Mouse (Mus musculus) midbrain, embryonic 11.5 days (tissue): Measurements from ENCODE around the gene Pcgf2. TPM values are rescaled to one million over a fixed set of nuclear protein-coding genes. Genes with fewer than 3 reads are reported as not detected.
A peak's percentile ranks its signal among the peaks of the same experiment; 100 is the strongest.
"Not testable (repeated sequence)": the region's sequence is repeated elsewhere in the genome, so short reads cannot be mapped to it uniquely, and the experiment has no call there.

Experiments used
- ATAC-seq: fragments of 200-750 bp; cut with Nextera tagmentation; 2 replicates; pipeline ENCODE4 v1.8.0; 2017; ENCODE audit warnings: moderate TSS enrichment, moderate library complexity; ENCODE audit not compliant: low FRiP score
- DNase-seq: peaks from one replicate; pipeline ENCODE4 v3.0.0; 2015; ENCODE audit warnings: low spot score; ENCODE audit errors: missing footprints
- H3K27ac ChIP-seq: fragments of 300-500 bp; sonication (generic); 2 replicates; pipeline ENCODE4 v1.5.1; 2014; ENCODE audit warnings: low read depth, low read length
- H3K27me3 ChIP-seq: fragments of 300-500 bp; sonication (generic); 2 replicates; pipeline ENCODE4 v1.6.1; 2014; ENCODE audit warnings: mild to moderate bottlenecking, low read length, moderate library complexity, mixed read lengths; ENCODE audit not compliant: control insufficient read depth, insufficient read depth
- H3K36me3 ChIP-seq: fragments of 300-500 bp; sonication (generic); 2 replicates; pipeline ENCODE4 v1.6.1; 2014; ENCODE audit warnings: mild to moderate bottlenecking, low read length, moderate library complexity, mixed read lengths; ENCODE audit not compliant: control insufficient read depth, insufficient read depth
- H3K4me1 ChIP-seq: fragments of 300-500 bp; sonication (generic); 2 replicates; pipeline ENCODE4 v1.6.1; 2014; ENCODE audit warnings: low read length; ENCODE audit not compliant: control insufficient read depth, insufficient read depth
- H3K4me2 ChIP-seq: fragments of 300-500 bp; sonication (generic); 2 replicates; pipeline ENCODE4 v1.6.1; 2014; ENCODE audit warnings: mild to moderate bottlenecking, moderate library complexity
- H3K4me3 ChIP-seq: fragments of 300-500 bp; sonication (generic); 2 replicates; pipeline ENCODE4 v1.5.1; 2014; ENCODE audit warnings: low read depth, low read length
- H3K9ac ChIP-seq: fragments of 300-500 bp; sonication (generic); 2 replicates; pipeline ENCODE4 v1.6.1; 2014; ENCODE audit warnings: low read length
- H3K9me3 ChIP-seq: fragments of 300-500 bp; sonication (generic); 2 replicates; pipeline ENCODE4 v1.6.1; 2016; ENCODE audit warnings: low read length; ENCODE audit not compliant: control insufficient read depth
- WGBS: fragments of 180-500 bp; shearing (Covaris S2); extraction: QIAGEN DNeasy Blood & Tissue Kit; methylation state at CpG from one replicate; pipeline ENCODE4 v1.1.7; 2014; 5-methylcytosine and 5-hydroxymethylcytosine counted together
- polyA plus RNA-seq: library from polyadenylated mRNA; unstranded; fragments of >200 nt; fragmentation: Nextera tagmentation; extraction: Ambion mirVana; gene quantifications from 2 replicates; pipeline ENCODE4 v1.2.1, GENCODE M21; 2014

Gene Pcgf2
- polyA plus RNA-seq, 1 experiment from 2014 or later, result 16.1 TPM

- Histone ChIP-seq H3K4me1 (no peaks in the 10 kb centered on the region), H3K4me2 (no peak overlapping the region), H3K27ac (no peak overlapping the region), H3K9me3 (no peaks in the 10 kb centered on the region), H3K27me3 (no peaks in the 10 kb centered on the region), H3K4me3 (no peak overlapping the region), H3K36me3 (peaks cover 11% of the 10 kb centered on the region; the same call in 1 of the 2 replicates), H3K9ac (no peak overlapping the region)
- DNase-seq (no peak), ATAC-seq (no peak)
- 93% methylated on average over 8 of the region's 8 CpGs for WGBS
Observed at GRCm38 (mm10) chr11:97713896-97714295, 13.6 kb upstream of the Pcgf2 start.

GRCm38 (mm10) chr11:97712286-97712685, 12.0 kb upstream of the Pcgf2 start:
- Histone ChIP-seq H3K9me3 (no peaks in the 10 kb centered on the region), H3K4me1 (no peaks in the 10 kb centered on the region), H3K9ac (no peak overlapping the region), H3K4me3 (no peak overlapping the region), H3K36me3 (peaks cover 10% of the 10 kb centered on the region), H3K27ac (no peak overlapping the region), H3K27me3 (no peaks in the 10 kb centered on the region), H3K4me2 (no peak overlapping the region)
- DNase-seq (no peak), ATAC-seq (no peak)
- WGBS, result 94% methylated on average over 15 of the region's 15 CpGs

GRCm38 (mm10) chr11:97711200-97711900, 11.1 kb upstream of the Pcgf2 start:
- DNase-seq (no peak), ATAC-seq (no peak)
- Histone ChIP-seq H3K4me2 (no peak overlapping the region), H3K4me3 (no peak overlapping the region), H3K9ac (no peak overlapping the region), H3K36me3 (peaks cover 14% of the 10 kb centered on the region), H3K27ac (no peak overlapping the region), H3K4me1 (no peaks in the 10 kb centered on the region), H3K27me3 (no peaks in the 10 kb centered on the region), H3K9me3 (no peaks in the 10 kb centered on the region)
- 89% methylated on average over 13 of the region's 13 CpGs for WGBS

- H3K9ac ChIP-seq, H3K9me3 ChIP-seq, H3K27me3 ChIP-seq, H3K4me2 ChIP-seq, H3K4me1 ChIP-seq, H3K4me3 ChIP-seq, H3K27ac ChIP-seq, DNase-seq, ATAC-seq: not testable (repeated sequence)
- WGBS, result 82% methylated on average over 2 of the region's 2 CpGs
- peaks cover 16% of the 10 kb centered on the region for H3K36me3 ChIP-seq
Observed at GRCm38 (mm10) chr11:97710067-97710466, 9.8 kb upstream of the Pcgf2 start.

- Histone ChIP-seq H3K4me3 (peak within 1 kb of the TSS; percentile 88), H3K36me3 (peaks cover 7% of the 10 kb centered on the region), H3K9ac (peak within 1 kb of the TSS; percentile 86), H3K9me3 (no peaks in the 10 kb centered on the region), H3K27me3 (no peaks in the 10 kb centered on the region), H3K4me2 (peak within 1 kb of the TSS; percentile 79), H3K4me1 (peaks cover 13% of the 10 kb centered on the region), H3K27ac (peak within 1 kb of the TSS; percentile 67)
- peak; percentile 99 for DNase-seq
- peak; percentile 88 for ATAC-seq
- under 1% methylated on average over 35 of the region's 35 CpGs for WGBS
Observed at GRCm38 (mm10) chr11:97703039-97703826, 2.9 kb upstream of the Pcgf2 start, which contains the start of gene Psmb3. Psmb3 (plus strand) TSS chr11:97703399.

- Histone ChIP-seq H3K9me3 (no peaks in the 10 kb centered on the region), H3K4me2 (peak overlapping the region; percentile 79), H3K27me3 (no peaks in the 10 kb centered on the region), H3K4me3 (peak overlapping the region; percentile 88), H3K4me1 (peaks cover 19% of the 10 kb centered on the region), H3K36me3 (peaks cover 7% of the 10 kb centered on the region), H3K9ac (peak overlapping the region; percentile 72), H3K27ac (peak overlapping the region; percentile 67)
- ATAC-seq (no peak), DNase-seq (peak; percentile 100)
- 1% methylated on average over 24 of the region's 24 CpGs for WGBS
Observed at GRCm38 (mm10) chr11:97702393-97702745, 2.1 kb upstream of the Pcgf2 start.

- peak overlapping the region; percentile 88; the same call in 1 of the 2 replicates for H3K4me3 ChIP-seq
- H3K4me1 ChIP-seq, result peaks cover 23% of the 10 kb centered on the region
- peaks cover 3% of the 10 kb centered on the region for H3K36me3 ChIP-seq
- H3K9ac ChIP-seq, result no peak overlapping the region
- DNase-seq (no peak), ATAC-seq (no peak)
- H3K4me2 ChIP-seq, result peak overlapping the region; percentile 95
- 50% methylated on average over 15 of the region's 15 CpGs for WGBS
- no peaks in the 10 kb centered on the region for H3K9me3 ChIP-seq
- no peak overlapping the region for H3K27ac ChIP-seq
- no peaks in the 10 kb centered on the region for H3K27me3 ChIP-seq
Observed at GRCm38 (mm10) chr11:97701581-97702392, 1.5 kb upstream of the Pcgf2 start.

GRCm38 (mm10) chr11:97700746-97701580, 666 bp upstream of the Pcgf2 start:
- 19% methylated on average over 30 of the region's 30 CpGs for WGBS
- H3K27me3 ChIP-seq, result no peaks in the 10 kb centered on the region
- DNase-seq (peak; percentile 93), ATAC-seq (no peak)
- H3K9me3 ChIP-seq, result no peaks in the 10 kb centered on the region
- H3K36me3 ChIP-seq, result no peaks in the 10 kb centered on the region; the same call in 1 of the 2 replicates
- peak overlapping the region; percentile 95 for H3K4me2 ChIP-seq
- peak overlapping the region; percentile 97 for H3K9ac ChIP-seq
- peak overlapping the region; percentile 82 for H3K4me3 ChIP-seq
- peak overlapping the region; percentile 96 for H3K27ac ChIP-seq
- H3K4me1 ChIP-seq, result peaks cover 31% of the 10 kb centered on the region
